Mouse (Mus musculus) skeletal muscle tissue, adult 2 months (tissue): ENCODE measurements around the gene Olfr320.
"Not testable (repeated sequence)": the region's sequence is repeated elsewhere in the genome, so short reads cannot be mapped to it uniquely, and the experiment has no call there.

Source experiments
- DNase-seq: peaks from one replicate; pipeline ENCODE4 v3.0.0-alpha.2; 2012; ENCODE audit warnings: low read depth, low spot score

The Olfr320 gene

DNA sequence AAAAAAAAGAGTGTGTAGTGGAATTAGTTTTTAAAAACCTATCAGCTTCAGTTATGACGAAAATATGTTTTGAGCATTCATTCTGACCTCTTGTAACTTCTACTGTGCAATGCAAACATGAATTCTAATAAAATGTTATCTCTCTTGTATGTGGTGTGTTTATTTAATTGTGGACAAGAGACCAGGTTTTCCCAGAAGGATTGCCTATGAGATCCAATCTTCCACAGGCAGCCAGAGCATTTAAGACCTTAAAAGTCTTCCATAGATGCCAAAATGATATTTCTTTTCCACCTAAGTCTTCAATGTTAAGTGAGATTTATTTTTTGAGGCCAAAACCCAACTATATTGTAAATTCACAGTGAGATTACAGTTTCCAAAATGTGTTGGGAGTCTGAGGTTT lies at the start of gene Olfr320:
Olfr320 (plus strand) TSS at position 301 of the 400 bp plus-strand sequence.
- no peak for DNase-seq

DNA sequence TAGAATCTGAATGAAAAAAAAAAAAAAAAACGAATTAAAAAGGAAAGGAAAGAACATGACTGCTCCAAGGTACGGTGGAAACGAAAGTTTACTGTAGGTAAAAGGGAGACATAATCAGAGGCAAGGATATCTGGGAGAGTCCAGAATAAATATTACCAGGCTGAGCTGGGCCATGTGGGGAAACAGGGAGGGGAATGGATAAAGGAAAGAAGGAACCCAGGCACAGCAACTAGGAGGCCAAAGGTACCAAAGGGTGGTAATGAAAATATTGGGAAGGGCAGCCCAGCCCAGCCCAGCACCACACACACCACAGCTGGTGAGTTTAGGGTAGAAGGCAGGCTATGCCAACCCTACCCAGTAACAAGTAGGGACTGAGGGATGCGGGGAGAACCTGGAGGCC lies 46.0 kb upstream of the Olfr320 start:
- no peak for DNase-seq

DNA sequence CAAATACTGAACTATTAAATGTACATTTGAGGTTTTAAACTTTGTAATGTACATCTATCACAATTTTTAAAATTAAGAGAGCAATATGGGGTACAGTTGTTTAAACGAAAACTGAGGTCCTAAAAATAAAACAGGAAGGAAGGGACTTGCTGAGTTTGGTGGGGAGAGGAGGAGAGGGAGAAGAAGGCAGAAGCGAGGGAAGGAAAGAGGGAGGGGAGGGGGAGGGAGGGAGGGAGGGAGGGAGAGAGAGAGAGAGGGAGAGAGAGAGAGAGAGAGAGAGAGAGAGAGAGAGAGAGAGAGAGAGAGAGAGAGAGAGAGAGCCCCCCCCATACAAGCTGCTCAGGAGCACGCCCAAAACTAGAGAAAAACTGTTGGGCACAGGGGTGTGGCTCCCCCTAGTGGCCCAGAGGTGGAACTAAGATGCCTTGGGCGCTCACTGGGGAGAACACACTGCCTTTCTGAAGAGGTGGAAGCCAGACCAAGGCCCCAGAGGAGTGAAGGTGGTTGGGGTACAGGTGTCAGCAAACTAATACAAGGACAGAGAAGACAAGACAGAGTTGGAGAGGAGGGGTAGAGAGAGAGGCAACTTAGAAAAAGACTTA lies 44.4 kb upstream of the Olfr320 start:
- peak; percentile 30 for DNase-seq

DNA sequence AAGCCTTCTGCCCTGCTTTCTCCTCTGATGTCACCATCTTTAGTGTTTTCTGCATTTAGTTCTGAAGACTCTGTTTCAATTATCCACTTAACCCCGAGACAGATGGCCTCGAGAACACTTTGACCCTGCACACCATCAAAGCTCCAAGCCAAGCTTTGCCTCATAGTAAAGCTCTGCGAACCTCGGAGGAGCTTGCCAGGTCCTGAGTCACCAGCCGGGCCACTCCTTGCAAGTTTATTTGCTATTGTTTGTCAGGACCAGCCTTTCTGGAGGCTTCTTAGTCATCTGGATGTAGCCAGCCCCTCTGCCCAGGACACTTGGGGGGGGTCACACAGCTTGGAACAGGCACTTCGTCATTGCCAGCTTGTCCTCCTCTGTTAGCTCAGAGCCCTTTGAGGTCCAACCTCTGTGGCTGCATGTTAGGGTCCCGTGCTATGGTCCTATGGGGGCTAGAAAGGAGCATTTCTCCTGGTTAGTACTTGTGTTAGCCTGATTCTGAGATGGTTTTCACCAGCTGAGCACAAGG lies 42.7 kb upstream of the Olfr320 start:
- peak; percentile 48 for DNase-seq

DNA sequence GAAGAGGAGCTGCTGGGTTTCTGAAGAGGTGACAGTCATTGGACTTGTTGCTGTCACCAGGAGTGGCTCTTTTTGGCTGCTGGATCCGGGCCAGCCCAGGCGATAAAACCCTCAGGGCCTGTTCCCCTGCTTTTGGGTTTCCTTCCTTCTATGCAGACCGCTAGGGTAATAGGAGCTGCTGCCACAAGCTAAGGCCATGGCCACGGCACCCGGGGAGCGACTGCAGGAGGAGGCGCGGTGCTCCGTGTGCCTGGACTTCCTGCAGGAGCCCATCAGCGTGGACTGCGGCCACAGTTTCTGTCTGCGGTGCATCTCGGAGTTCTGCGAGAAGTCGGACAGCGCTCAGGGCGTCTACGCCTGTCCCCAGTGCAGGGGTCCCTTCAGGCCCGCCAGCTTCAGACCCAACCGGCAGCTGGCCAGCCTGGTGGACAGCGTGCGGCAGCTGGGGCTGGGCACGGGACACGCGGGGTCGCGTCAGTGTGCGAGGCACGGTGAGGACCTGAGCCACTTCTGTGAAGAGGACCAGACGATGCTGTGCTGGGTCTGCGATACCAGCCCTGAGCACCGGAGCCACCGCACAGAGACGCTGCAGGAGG lies 40.5 kb upstream of the Olfr320 start, which contains the start of gene Trim58:
Trim58 (plus strand) TSS at position 194 of the 596 bp plus-strand sequence.
- no peak for DNase-seq

DNA sequence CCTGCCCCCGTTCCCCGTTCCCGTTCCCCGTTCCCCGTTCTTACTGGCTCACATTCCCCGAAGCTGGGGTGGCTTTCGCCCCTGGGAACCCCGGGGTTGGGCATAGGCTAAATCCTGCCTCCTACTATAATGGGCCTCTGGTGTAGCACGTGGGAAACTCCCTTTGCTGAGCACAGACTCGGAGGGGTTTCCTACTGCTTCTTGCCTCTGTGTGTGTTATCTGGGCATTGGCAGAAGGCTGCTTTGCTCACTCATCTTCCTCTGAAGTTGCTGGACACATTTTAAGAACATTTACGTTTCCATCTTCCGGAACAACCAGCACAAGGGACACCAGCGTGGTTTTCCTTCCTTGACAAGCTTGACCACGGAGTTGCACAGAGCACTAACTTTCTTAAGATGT lies 39.8 kb upstream of the Olfr320 start:
- DNase-seq: no peak

DNA sequence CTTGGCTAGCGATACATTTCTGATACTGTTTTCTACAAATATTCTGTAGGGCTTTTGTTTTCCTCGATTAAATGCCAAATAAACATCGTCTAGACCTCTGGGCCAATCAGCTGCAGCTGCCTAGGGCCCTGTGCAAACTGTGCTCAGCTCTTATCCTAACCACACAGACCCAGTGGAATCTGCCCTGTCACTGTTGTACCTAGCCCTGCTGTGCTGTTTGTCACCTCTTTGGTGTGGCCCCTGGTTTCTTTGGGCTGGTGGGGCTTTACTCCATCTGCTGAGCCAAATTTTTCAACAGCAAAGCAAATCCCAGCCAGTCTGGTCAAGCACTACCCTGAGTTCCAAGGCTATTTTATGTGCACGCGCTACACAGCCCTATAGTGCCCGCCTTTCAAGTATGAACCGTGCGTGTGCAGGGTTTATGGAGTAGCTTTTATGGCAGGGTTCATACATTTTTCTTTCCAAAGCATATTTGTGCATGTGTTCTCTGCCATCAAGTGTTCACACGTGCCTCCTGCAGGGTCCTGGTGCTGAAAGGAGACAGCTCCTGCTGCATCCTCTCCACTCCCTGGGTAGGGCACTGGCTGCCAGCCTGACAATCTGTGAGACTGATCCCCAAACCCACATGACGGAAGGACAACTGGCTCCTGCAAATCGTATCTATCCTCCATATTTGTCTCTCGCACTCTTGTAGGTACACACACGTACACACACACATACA lies 39.1 kb upstream of the Olfr320 start:
- DNase-seq: no peak

DNA sequence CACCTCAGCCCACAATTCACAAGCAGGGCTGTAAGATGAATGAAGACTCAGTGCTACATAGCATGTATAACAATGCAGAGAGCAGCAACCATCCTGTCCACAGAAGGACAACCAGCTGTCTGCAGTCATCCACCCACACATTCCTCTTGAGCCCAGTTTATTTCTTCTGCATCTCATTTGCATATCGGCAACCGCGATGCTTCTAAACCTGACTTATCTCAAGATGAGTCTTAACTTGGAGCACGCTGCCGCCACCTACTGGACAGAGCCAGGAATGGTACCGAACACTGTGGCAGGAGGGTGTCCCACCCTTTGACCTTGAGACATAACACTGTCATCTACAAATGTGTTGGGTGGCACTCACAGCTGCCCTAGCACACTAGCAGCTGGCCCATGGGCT lies 37.5 kb upstream of the Olfr320 start:
- DNase-seq: no peak

DNA sequence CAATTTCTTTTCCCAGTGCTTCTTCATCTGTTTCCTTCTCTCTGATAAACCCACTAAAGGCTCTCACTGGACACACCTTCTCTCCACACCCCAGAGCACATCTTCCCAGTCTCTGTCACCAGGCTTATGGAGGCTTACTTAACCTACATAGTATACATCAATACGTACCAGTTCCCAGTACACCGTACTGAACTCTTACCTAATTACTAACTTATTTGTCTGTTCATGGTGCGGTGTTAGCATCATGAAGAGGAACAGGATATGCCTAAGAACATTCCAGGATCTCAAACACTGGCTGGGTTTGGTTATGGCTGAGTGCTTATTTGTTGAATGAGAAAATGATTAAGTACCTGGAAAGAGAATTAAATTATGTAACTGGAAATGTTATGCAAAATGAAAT lies 25.7 kb upstream of the Olfr320 start:
- no peak for DNase-seq

DNA sequence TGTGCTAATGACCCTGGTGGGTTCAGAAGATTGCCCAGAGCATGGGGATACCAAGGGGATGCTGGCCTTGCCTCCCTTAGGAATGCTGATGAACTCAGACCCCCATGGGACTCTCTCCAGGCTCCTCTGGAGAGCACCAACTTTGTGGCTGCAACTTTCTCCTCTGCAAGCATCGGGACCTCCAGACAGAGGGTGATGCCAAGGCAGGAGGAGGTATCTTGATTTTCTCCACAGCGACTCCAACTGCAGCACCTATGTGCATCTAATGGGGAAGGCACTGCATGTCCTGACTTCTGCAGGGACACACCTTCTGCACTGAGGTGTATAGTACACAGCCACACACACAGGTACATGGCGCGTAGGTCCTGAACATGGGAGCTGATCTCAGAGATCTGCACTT lies 22.3 kb upstream of the Olfr320 start, which contains the start of gene Olfr322:
Olfr322 (plus strand) TSS at position 187 of the 400 bp plus-strand sequence.
- DNase-seq: no peak

DNA sequence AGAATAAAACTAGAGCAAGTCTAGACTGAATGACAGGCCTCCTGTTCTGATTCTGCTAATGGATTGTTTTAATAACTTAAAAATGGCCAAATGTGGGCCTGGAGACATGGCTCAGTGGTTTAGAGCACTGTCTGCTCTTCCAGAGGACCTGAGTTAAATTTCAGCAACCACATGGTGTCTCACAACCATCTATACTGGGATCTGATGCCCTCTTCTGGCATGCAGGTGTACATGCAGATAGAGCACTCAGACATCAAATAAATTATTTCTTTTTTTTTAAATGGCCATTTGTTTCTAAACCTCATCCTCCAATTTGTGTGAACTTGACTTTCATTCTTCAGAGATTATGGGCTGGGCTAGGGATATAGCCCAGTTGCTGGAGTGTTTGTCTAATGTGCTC lies 11.6 kb upstream of the Olfr320 start:
- no peak for DNase-seq

DNA sequence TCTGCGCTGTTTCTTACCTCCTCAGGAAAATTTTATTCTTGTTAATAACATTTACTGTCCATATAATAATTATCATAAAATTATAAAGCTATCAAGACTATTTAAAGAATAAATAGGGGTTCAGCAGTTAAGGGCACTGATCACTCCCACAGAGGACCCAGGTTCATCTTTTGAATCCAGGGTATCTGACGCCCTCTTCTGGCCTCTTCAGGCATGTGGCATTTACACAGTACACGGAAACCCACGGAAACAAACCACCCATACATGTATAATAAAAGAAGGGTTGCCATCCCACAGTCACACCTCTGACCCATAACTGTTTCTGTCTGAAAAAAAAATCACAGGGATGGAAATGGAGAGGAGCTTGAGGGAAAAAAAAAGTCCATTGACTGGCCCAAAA lies 9.1 kb upstream of the Olfr320 start:
- DNase-seq: no peak

DNA sequence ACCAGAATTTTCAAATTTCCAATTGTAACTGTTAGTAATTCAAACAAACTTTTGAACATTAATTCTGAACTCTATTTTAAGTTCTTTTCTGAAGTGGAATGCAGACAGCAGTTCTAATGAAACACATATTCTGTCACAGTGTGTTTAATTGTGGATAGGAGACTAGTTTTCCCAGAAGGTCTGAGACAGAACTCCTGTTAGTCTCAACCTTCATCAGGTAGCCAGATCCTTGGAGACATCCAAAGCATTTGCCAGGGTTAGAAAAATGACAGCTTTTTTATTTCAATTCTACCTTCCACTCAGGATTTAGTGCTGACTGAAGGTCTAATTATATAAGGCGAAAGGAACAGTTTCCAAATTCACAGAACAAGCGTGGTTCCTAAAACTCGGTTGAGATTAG lies 18.0 kb downstream of the Olfr320 start, which contains the start of gene Olfr319:
Olfr319 (plus strand) TSS at position 301 of the 400 bp plus-strand sequence.
- DNase-seq: no peak

DNA sequence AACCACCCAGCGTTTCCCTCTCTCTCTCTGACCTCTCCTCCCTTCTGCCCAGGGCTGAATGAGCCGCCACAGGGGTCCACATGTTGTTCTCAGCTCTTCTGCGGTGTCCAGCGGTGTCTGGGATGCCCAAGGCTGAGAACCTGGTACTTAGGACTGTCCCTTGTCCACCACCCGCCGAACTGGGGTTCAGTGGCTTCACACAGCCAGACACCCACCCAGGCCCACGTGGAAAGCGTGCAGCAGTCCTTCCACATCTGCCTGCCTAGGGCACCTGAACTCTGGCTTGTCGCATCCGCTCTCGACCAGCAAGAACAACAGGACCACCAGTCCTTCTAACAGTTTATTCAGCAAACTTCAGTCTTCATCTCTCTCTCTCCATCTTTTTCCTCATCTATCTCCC lies 28.2 kb downstream of the Olfr320 start:
- no peak for DNase-seq

DNA sequence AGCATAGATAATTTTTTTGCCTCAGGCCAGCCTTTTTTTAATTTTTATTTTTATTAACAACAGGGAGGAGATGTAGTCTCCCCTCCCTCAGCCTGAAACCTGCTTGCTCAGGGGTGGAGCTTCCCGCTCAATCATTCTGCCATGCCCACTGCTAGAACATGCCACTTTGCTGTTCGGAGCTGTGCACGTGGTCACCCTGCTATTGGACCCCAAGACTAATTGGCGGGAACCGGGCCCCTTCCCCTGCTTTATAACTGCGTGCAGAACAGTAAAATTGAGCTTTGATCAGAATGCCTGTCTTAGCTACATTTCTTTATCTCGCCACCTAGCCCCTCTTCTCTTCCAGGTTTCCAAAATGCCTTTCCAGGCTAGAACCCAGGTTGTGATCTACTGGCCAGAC lies 36.8 kb downstream of the Olfr320 start:
- DNase-seq: not testable (repeated sequence)

DNA sequence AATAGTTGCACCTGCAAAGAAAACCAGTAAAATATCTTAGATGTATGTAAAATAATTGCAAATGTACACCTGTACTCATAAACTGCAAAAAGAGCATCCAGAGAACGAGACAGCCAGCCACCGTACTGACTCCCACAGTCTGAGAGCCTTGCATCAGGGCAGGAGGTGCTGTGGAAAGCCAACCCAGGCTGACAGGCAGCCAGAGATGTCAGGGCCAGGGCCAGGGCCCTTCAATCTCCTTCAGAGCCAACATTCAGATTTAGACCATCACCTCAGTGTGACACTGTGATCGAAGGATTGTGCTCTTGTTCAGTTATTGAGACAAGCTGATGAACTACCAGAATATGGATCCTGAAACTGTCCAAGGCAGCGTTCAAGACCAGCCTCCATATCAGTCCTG lies 38.8 kb downstream of the Olfr320 start:
- no peak for DNase-seq

DNA sequence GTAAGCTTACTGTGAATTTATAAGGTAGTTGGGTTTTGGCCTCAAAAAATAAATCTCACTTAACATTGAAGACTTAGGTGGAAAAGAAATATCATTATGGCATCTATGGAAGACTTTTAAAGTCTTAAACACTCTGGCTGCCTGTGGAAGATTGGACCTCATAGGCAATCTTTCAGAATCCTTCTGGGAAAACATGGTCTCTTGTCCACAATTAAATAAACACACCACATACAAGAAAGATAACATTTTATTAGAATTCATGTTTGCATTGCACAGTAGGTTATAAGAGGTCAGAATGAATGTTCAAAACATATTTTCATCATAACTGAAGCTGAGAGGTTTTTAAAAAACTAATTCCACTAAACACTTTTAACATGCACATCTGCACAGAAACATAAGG lies 43.0 kb downstream of the Olfr320 start, which contains the start of gene Olfr318:
Olfr318 (minus strand) TSS at position 101 of the 400 bp plus-strand sequence.
- DNase-seq: no peak

DNA sequence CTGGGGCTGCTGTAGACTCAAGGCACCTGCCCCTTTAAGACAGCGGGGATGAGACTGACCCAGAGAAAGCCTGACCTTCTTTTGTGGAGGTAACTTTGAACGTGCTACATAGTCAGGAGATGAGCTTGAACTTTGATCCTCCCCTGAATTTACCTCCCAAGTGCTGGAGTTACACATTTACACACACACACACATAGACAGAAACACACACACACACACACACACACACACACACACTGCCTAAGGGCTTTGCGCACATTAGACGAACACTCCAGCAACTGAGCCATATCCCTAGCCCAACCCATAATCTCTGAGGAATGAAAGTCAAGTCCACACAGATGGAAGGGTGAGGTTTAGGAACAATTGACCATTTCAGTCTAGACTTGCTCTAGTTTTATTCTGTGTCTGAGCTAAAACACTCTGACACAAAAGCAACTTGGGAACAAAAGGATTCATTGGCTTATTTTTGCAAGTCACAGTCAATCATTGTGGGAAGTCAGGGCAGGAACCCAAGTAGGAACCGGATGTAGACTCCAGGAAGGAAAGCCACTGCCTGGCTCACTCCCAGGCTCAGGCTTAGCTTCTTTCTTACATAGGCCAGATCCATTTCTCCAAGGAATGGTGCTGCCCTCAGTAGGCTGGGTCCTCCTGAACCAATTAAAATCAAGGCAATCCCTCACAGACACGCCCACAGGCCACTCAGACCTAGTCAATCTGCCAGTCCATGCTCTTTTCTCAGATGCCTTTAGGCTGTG lies 47.2 kb downstream of the Olfr320 start:
- DNase-seq: not testable (repeated sequence)

DNA sequence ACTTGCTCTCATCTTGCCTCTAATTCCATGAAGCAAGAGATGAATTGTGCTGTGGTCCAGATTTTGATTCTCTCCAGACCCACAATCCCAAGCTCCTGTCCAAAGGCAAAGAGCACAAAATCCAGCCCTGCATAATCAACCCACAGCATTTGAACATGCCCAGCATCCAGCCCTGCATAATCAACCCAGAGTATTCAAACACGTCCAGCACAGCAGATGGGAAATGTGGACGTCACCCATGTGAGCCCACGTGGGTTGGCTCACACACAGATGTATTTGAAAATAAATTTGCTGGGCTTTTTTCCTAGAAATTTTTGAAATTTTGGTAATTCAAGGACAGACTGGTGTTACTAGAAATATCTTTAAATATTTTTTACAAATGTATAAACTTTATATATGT lies 52.5 kb downstream of the Olfr320 start:
- DNase-seq: no peak
